Mouse (Mus musculus) G1E (cell line): ENCODE results near the gene Daam1.

Source experiments
- CTCF ChIP-seq: IDR thresholded peaks from 2 replicates; pipeline ENCODE4 v1.5.1; 2012; ENCODE audit warnings: low read depth, low read length, inconsistent platforms, mixed read lengths
- GATA1 ChIP-seq: IDR thresholded peaks from 2 replicates; pipeline ENCODE4 v1.6.1; 2012; ENCODE audit warnings: borderline replicate concordance, low read length, inconsistent platforms, mixed read lengths
- POLR2AphosphoS5 ChIP-seq: IDR thresholded peaks from 2 replicates; pipeline ENCODE4 v1.6.1; 2012; ENCODE audit warnings: low read depth, low read length, inconsistent platforms; ENCODE audit not compliant: insufficient replicate concordance
- TAL1 ChIP-seq: conservative IDR thresholded peaks from 2 replicates; pipeline ENCODE4 v1.6.1; 2012; ENCODE audit warnings: low read depth, low read length, inconsistent platforms, mixed read lengths

GRCm38 (mm10) chr12:71874561-71874960, 43.7 kb downstream of the Daam1 start:
- TF ChIP-seq GATA1 = no peak
- no peak for TF ChIP-seq CTCF
- TF ChIP-seq TAL1 = no peak
- TF ChIP-seq POLR2AphosphoS5 = no peak
